Mouse (Mus musculus) embryonic facial prominence, embryonic 14.5 days (tissue): ENCODE measurements at regions not wholly inside any gene's neighbourhood (a gene's known extent, or its start where the extent isn't known, plus 50 kb on each side); places are given as distances from the start of the nearest gene placed in this dataset.

Experiments used
- ATAC-seq: fragments of 200-750 bp; cut with Nextera tagmentation; 2 replicates; pipeline ENCODE4 v1.8.0; 2017; ENCODE audit warnings: low read depth, moderate number of reproducible peaks, moderate TSS enrichment
- DNase-seq: peaks from one replicate; pipeline ENCODE4 v3.0.0-alpha.2; 2015; ENCODE audit warnings: low spot score
- H3K27ac ChIP-seq: fragments of 300-500 bp; sonication (generic); replicated peaks from 2 replicates; pipeline ENCODE4 v1.5.1; 2014; ENCODE audit warnings: low read depth, mild to moderate bottlenecking, low read length, moderate library complexity
- H3K27me3 ChIP-seq: fragments of 300-500 bp; sonication (generic); replicated peaks from 2 replicates; pipeline ENCODE4 v1.6.1; 2014; ENCODE audit warnings: low read length; ENCODE audit not compliant: control insufficient read depth, insufficient read depth
- H3K36me3 ChIP-seq: fragments of 300-500 bp; sonication (generic); 2 replicates; pipeline ENCODE4 v1.6.1; 2014; ENCODE audit warnings: low read length, mixed read lengths; ENCODE audit not compliant: control insufficient read depth, insufficient read depth
- H3K4me1 ChIP-seq: fragments of 300-500 bp; sonication (generic); 2 replicates; pipeline ENCODE4 v1.6.1; 2014; ENCODE audit warnings: antibody characterized with exemption, low read length; ENCODE audit not compliant: control insufficient read depth, insufficient read depth
- H3K4me2 ChIP-seq: fragments of 300-500 bp; sonication (generic); 2 replicates; pipeline ENCODE4 v1.6.1; 2014; ENCODE audit warnings: low read depth, mild to moderate bottlenecking, low read length, moderate library complexity, mixed read lengths
- H3K4me3 ChIP-seq: fragments of 300-500 bp; sonication (generic); 2 replicates; pipeline ENCODE4 v1.5.1; 2014; ENCODE audit warnings: low read depth, mild to moderate bottlenecking, low read length
- H3K9ac ChIP-seq: fragments of 300-500 bp; sonication (generic); 2 replicates; pipeline ENCODE4 v1.6.1; 2014; ENCODE audit warnings: low read depth, mild to moderate bottlenecking, low read length, moderate library complexity, mixed read lengths
- H3K9me3 ChIP-seq: fragments of 300-500 bp; sonication (generic); 2 replicates; pipeline ENCODE4 v1.6.1; 2016; ENCODE audit warnings: low read length; ENCODE audit not compliant: control insufficient read depth
- WGBS: fragments of 180-500 bp; shearing (Covaris S2); extraction: QIAGEN DNeasy Blood & Tissue Kit; methylation state at CpG from one replicate; pipeline ENCODE4 v1.1.7; 2014; 5-methylcytosine and 5-hydroxymethylcytosine counted together

- no peak overlapping the region for H3K4me3 ChIP-seq
- no peak overlapping the region for H3K27ac ChIP-seq
- no peaks in the 10 kb centered on the region for H3K4me1 ChIP-seq
- DNase-seq (no peak), ATAC-seq (no peak)
- H3K27me3 ChIP-seq: no peaks in the 10 kb centered on the region
- H3K9me3 ChIP-seq: no peaks in the 10 kb centered on the region
- 66% methylated on average over 3 of the region's 3 CpGs for WGBS
- no peak overlapping the region for H3K9ac ChIP-seq
- H3K36me3 ChIP-seq: no peaks in the 10 kb centered on the region
- H3K4me2 ChIP-seq: no peak overlapping the region
Measured at GRCm38 (mm10) chr12:77534079-77534478, 296.2 kb downstream of the Fut8 start.

DNA sequence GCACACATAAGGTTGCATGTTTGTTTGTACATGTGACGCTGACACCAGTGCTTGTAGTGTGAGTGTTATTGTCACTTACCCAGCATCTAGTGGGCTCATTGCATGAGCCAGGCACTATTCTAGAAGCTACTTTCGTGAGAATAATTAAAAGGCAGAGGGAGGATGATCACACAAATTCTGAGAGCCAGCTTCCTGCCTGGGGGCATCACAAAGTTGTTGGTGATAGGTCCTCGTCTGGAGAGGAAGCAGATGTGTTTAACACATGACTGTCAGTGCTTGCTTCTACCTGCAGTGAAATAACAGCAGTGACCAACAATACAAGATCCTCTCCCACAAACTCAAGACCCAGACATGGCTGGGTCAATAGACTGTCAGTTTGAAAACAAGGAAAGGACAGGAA is 297.2 kb downstream of the Fut8 start:
- ATAC-seq: no peak
- WGBS: 49% methylated on average over 3 of the region's 3 CpGs
- H3K4me2 ChIP-seq: no peak overlapping the region

DNA sequence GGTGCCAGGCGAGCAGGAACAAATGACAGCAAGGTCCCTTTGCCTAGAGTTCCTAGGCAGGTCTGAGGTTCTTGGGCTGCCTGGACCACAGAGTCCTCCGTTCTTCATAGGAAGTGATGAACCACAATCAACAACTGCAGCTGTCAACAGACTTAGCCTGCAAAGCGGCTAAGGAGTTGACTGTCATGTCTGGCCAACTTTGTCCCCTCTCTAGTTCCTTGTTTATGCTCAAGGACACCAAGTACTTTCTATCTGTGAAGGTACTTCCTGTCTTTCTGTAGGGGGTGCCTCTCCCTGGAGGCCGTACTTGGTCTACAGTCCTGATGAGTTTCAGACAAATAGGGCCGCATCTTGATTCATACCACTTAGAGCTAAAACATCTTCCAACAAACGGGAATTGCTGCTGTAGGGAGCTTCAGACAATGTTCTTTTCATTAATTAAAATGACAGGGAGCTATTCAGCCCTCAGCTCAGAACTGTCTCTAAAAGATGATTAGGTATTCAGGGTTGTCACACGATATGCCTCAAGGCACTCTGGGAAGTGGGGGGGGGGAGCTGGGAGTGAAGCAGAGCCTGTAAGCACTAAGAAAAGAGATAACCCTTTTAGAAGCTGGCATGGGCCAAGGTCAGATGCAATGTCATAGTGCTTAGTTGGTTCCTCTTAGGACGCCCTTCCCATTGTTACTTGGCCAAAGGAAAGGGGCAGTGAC is 299.4 kb downstream of the Fut8 start:
- Histone ChIP-seq H3K27me3 (no peaks in the 10 kb centered on the region), H3K27ac (no peak overlapping the region), H3K9ac (no peak overlapping the region), H3K4me1 (peaks cover 10% of the 10 kb centered on the region; the same call in 1 of the 2 replicates), H3K9me3 (no peaks in the 10 kb centered on the region), H3K4me2 (no peak overlapping the region), H3K4me3 (no peak overlapping the region), H3K36me3 (no peaks in the 10 kb centered on the region)
- 67% methylated on average over 8 of the region's 8 CpGs for WGBS
- ATAC-seq (no peak), DNase-seq (no peak)

More for the DNA sequence above, 297.2 kb downstream of the Fut8 start:
- Histone ChIP-seq H3K4me1 (peaks cover 10% of the 10 kb centered on the region; the same call in 1 of the 2 replicates), H3K9ac (no peak overlapping the region), H3K4me3 (no peak overlapping the region), H3K27ac (no peak overlapping the region), H3K9me3 (no peaks in the 10 kb centered on the region), H3K27me3 (no peaks in the 10 kb centered on the region), H3K36me3 (no peaks in the 10 kb centered on the region)
- DNase-seq: no peak

DNA sequence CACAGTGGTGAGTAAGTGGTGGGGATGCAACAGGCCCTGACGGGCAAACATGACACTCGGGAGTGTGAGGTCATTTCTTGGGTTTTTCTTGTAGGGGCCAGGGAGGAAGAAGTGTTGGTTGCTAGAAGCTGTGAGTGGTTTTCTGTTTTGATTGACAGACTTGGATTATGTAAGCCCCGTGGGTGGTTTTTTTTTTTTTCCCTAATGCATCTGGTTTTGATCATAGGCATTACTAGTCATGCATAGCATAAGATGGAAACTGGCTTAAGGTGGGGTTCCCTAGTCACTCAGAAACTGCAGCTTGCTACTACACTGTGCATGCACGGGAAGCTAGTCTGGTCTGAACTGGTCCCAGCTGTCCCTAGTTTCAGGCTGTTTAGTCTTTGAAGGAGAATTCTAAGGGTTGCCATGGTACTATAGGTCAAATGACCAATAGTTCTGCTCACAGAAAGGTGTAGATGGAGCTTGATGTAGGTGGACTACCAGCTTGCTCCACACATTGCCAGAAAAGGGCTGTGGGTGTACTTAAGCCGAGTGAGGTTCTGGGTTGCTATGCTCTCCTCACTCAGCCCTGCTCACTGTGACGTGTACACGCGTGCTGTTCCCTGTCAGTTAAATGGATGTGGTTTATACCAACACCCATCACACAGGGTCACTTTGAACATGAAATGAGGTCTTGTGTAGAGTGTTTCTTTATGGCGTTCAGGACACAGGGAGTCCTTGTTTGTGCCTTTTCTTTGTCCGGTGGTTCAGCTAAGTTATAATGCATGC is 301.9 kb downstream of the Fut8 start:
- H3K9me3 ChIP-seq: no peaks in the 10 kb centered on the region
- DNase-seq (peak; percentile 55), ATAC-seq (no peak)
- H3K36me3 ChIP-seq: no peaks in the 10 kb centered on the region
- H3K27me3 ChIP-seq: no peaks in the 10 kb centered on the region
- 56% methylated on average over 10 of the region's 10 CpGs for WGBS
- H3K4me2 ChIP-seq: no peak overlapping the region
- H3K9ac ChIP-seq: no peak overlapping the region
- no peak overlapping the region for H3K27ac ChIP-seq
- H3K4me1 ChIP-seq: peaks cover 10% of the 10 kb centered on the region; the same call in 1 of the 2 replicates
- no peak overlapping the region for H3K4me3 ChIP-seq

DNA sequence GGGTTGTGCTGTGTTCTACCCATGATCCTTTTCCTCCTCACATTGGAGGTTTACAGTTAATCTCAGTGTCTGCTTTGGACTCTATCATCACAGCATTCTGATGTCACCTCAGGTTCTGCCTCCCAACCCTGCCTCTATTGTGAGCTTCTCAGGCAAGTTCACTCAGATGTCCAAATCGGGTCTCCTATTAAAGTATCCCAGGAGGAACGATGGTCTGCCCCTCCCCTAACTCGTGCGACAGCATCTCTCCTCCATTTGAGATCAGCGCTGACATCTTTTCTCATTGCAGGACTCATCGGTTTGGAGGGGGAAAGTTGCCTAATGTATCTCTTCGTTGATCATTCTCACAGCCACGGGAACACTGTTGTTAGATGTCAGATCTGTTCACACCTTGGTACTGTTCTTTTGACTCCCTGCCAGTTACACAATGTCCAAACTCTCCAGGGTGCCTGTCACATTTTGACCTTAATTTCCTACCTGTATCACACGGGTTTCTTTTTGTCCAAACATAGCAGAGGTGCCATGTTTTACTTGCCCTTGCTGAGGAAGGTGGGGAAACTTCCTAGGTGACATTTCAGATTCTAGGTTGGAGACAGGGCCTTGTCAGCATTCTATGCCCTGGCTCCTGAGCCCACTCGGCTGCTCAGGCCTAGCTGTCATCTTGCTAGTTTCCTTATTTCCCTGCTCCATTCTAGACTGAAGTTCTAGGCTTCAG is 303.3 kb downstream of the Fut8 start:
- DNase-seq: no peak
- 81% methylated on average over 10 of the region's 10 CpGs for WGBS
- H3K9me3 ChIP-seq: no peaks in the 10 kb centered on the region
- no peaks in the 10 kb centered on the region for H3K36me3 ChIP-seq
- H3K4me3 ChIP-seq: no peak overlapping the region
- no peak overlapping the region for H3K27ac ChIP-seq
- H3K4me2 ChIP-seq: no peak overlapping the region
- no peaks in the 10 kb centered on the region for H3K27me3 ChIP-seq
- H3K9ac ChIP-seq: no peak overlapping the region
- peaks cover 10% of the 10 kb centered on the region; the same call in 1 of the 2 replicates for H3K4me1 ChIP-seq
- ATAC-seq: no peak

DNA sequence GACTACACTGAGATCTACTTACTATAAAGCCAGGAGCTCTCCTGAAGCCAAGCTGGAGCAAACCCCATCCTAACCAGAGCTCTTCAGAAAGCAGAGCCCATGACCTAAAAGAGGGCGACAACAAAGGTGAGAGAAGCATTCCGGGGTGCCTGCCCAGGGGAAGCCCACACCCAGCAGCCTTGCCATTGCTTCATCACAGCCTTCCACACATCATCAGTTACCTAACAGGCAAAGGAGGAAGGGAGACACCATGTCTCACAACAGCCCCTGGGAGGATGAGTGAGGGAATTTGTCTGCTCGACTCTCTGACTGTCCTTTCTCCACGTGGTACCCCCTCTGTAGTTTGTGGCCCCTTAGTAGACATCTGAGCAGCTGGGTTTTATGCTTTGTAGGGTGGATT is 303.9 kb downstream of the Fut8 start:
- Histone ChIP-seq H3K36me3 (no peaks in the 10 kb centered on the region), H3K4me2 (no peak overlapping the region), H3K9ac (no peak overlapping the region), H3K27ac (no peak overlapping the region), H3K27me3 (no peaks in the 10 kb centered on the region), H3K4me1 (peaks cover 10% of the 10 kb centered on the region; the same call in 1 of the 2 replicates), H3K9me3 (no peaks in the 10 kb centered on the region), H3K4me3 (no peak overlapping the region)
- DNase-seq (no peak), ATAC-seq (no peak)
- 88% methylated on average over 4 of the region's 4 CpGs for WGBS

- ATAC-seq: no peak
- WGBS: 85% methylated on average over 6 of the region's 6 CpGs
- no peak for DNase-seq
Measured at GRCm38 (mm10) chr12:77543651-77544050, 305.7 kb downstream of the Fut8 start.

GRCm38 (mm10) chr12:77546165-77546564 is 308.2 kb downstream of the Fut8 start:
- Histone ChIP-seq H3K27ac (no peak overlapping the region), H3K4me2 (no peak overlapping the region), H3K9ac (no peak overlapping the region), H3K9me3 (no peaks in the 10 kb centered on the region), H3K4me1 (no peaks in the 10 kb centered on the region), H3K4me3 (no peak overlapping the region), H3K27me3 (no peaks in the 10 kb centered on the region), H3K36me3 (no peaks in the 10 kb centered on the region)
- no peak for ATAC-seq
- no peak for DNase-seq
- 73% methylated on average over 2 of the region's 2 CpGs for WGBS

More at GRCm38 (mm10) chr12:77543651-77544050, 305.7 kb downstream of the Fut8 start:
- Histone ChIP-seq H3K4me3 (no peak overlapping the region), H3K27me3 (no peaks in the 10 kb centered on the region), H3K36me3 (no peaks in the 10 kb centered on the region), H3K4me2 (no peak overlapping the region), H3K9me3 (no peaks in the 10 kb centered on the region), H3K27ac (no peak overlapping the region), H3K9ac (no peak overlapping the region), H3K4me1 (peaks cover 10% of the 10 kb centered on the region; the same call in 1 of the 2 replicates)
